Mouse (Mus musculus) liver, postnatal 0 days (tissue): Measurements from ENCODE around the gene Casz1.

Source experiments
- CTCF ChIP-seq: sonication (generic); IDR thresholded peaks from 2 replicates; pipeline ENCODE4 v1.5.1; 2016; ENCODE audit warnings: antibody characterized with exemption, low read depth
- EP300 ChIP-seq: IDR thresholded peaks from 2 replicates; pipeline ENCODE4 v1.6.1; 2016; ENCODE audit warnings: antibody characterized with exemption, low read depth, mild to moderate bottlenecking

DNA sequence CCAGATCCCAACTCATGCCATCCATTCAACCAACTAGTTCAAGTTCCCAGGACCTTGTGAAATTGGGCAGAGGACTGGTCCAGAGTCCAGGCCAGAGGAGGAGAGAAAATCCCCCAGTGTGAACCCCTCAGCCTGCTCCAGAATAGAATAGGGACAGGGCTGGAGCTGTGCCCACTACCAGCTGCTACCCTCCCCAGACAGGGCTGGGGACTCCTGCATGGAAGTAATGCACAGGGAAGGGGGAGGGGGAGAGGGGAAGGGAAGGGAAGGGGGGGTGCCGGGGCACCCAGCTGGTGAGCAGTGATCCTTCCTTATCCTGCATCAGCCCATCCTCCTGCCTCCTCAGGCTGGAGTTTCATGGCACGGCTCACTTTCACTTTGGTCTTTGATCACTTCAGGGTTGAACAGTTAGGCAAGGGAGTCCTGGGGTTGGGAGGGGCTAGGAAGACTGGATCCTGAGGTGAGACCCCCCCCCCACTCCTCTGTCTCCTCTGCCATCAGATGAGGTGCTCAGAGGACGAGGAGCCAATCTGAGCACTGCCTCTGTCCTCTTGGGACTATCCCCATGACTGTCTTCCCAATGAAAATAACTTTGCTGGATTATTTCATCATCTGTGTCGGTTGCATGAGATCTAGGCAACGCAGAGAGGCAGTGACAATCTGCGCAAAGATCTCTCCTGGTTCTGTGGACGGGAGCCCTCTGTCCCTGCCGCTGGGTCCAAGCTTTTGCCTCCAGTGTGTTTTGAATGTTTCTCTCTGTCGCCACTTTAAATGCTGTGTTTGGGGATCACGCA, 28.6 kb upstream of the Casz1 start:
- TF ChIP-seq CTCF, result no peak
- no peak for TF ChIP-seq EP300
